Mouse (Mus musculus) liver, postnatal 0 days (tissue): Measurements from ENCODE around the gene Vdac1.

Experiments used
- CTCF ChIP-seq: sonication (generic); IDR thresholded peaks from 2 replicates; pipeline ENCODE4 v1.5.1; 2016; ENCODE audit warnings: antibody characterized with exemption, low read depth
- EP300 ChIP-seq: IDR thresholded peaks from 2 replicates; pipeline ENCODE4 v1.6.1; 2016; ENCODE audit warnings: antibody characterized with exemption, low read depth, mild to moderate bottlenecking

- TF ChIP-seq CTCF (no peak), EP300 (no peak)
Observed at GRCm38 (mm10) chr11:52341476-52341875, 19.2 kb upstream of the Vdac1 start.
